Mouse (Mus musculus) E14TG2a.4 (cell line): ENCODE results near the gene Wasf3.
A peak's percentile ranks its signal among the peaks of the same experiment; 100 is the strongest.
"Not testable (repeated sequence)": the region's sequence is repeated elsewhere in the genome, so short reads cannot be mapped to it uniquely, and the experiment has no call there.

ENCODE experiments used
- H3K27me3 ChIP-seq: 2 replicates; pipeline ENCODE4 v1.6.1; 2014; ENCODE audit warnings: low read length, control low read depth; ENCODE audit not compliant: insufficient read depth
- H3K36me3 ChIP-seq: 2 replicates; pipeline ENCODE4 v1.6.1; 2014; ENCODE audit warnings: low read length, control low read depth; ENCODE audit not compliant: insufficient read depth
- H3K4me1 ChIP-seq: replicated peaks from 2 replicates; pipeline ENCODE4 v1.6.1; 2014; ENCODE audit warnings: low read depth, low read length, control low read depth
- H3K4me3 ChIP-seq: replicated peaks from 2 replicates; pipeline ENCODE4 v1.5.1; 2014; ENCODE audit warnings: mild to moderate bottlenecking, low read length
- H3K9me3 ChIP-seq: 2 replicates; pipeline ENCODE4 v1.6.1; 2014; ENCODE audit warnings: low read length, control low read depth
- CTCF ChIP-seq: conservative IDR thresholded peaks from 2 replicates; pipeline ENCODE4 v1.5.1; 2014; ENCODE audit warnings: low read length
- NANOG ChIP-seq: IDR thresholded peaks from 2 replicates; pipeline ENCODE4 v1.6.1; 2014; ENCODE audit warnings: borderline replicate concordance, low read length, mixed read lengths
- POU5F1 ChIP-seq: IDR thresholded peaks from 2 replicates; pipeline ENCODE4 v1.6.1; 2014; ENCODE audit warnings: low read length, borderline replicate concordance

The Wasf3 gene

DNA sequence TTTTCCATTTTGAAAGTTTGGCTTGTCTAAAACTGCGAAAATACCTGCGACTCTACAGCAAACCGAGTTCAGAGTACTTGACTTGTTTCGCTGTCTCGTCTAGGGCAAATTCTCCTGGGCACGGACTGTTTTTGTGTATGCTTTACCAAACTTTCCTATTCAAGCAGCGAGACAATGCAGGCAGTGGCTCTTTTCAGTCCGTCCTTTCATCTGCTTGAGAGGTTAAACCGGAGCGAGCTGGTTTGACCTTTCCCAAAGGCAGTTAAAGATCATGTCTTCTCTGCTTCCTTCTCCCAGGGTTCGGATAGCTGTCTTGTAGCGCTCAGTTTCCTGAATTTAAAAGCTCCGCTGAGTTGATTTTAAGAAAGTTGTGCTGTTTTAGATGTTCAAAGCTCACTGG, 1.2 kb downstream of the Wasf3 start:
- peaks cover 28% of the 10 kb centered on the region for H3K4me1 ChIP-seq
- H3K36me3 ChIP-seq: peaks cover 18% of the 10 kb centered on the region
- H3K4me3 ChIP-seq: peak overlapping the region; percentile 91
- no peaks in the 10 kb centered on the region for H3K27me3 ChIP-seq
- no peak for TF ChIP-seq NANOG
- TF ChIP-seq POU5F1: no peak
- no peak for TF ChIP-seq CTCF
- peaks cover 8% of the 10 kb centered on the region; the same call in 1 of the 2 replicates for H3K9me3 ChIP-seq

DNA sequence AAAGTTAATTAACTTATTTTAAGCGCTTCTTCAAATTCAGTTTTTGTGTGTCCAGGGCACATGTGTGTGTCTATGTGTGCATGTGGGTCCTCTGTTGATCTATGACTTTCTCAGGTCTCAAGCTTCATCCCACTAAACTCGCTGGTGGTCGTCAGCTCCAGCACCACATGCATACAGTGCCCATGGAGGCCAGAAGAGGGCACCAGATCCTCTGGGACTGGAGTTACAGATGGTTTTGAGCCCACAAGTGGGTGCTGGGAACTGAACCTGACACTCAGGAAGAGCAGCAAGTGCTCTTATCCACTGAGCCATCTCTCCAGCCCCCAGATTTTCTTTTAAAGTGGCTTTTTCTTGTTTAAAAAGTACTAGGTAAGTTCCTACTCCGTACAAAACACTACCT, 2.1 kb downstream of the Wasf3 start:
- Histone ChIP-seq H3K4me1 (peaks cover 29% of the 10 kb centered on the region), H3K9me3 (peaks cover 8% of the 10 kb centered on the region; the same call in 1 of the 2 replicates), H3K27me3 (no peaks in the 10 kb centered on the region), H3K36me3 (peaks cover 18% of the 10 kb centered on the region), H3K4me3 (no peak overlapping the region)
- TF ChIP-seq CTCF (peak; percentile 32), NANOG (no peak)

DNA sequence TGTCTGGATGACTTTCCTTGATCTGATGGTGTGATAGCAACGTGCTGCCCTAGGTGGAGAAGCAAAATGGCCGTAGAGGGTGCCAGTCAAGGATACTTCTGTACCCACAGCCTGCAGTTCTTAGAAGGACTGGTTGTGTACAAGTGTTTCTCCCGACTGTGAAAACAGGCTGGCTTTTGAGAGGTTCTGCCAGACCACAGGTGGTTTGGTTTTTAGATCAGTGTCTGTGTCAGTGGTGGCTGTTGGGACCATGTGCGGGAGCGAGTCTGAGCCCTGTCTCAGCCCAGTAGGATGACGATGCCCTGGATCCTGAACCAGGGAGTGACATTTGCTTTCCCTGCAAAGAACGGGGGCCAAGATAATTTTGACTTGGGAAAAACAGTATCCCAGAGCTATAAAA, 9.8 kb downstream of the Wasf3 start:
- no peaks in the 10 kb centered on the region for H3K27me3 ChIP-seq
- no peak for TF ChIP-seq POU5F1
- TF ChIP-seq CTCF: no peak
- TF ChIP-seq NANOG: no peak
- H3K4me1 ChIP-seq: peaks cover 45% of the 10 kb centered on the region
- H3K4me3 ChIP-seq: no peak overlapping the region
- H3K36me3 ChIP-seq: no peaks in the 10 kb centered on the region
- H3K9me3 ChIP-seq: peaks cover 3% of the 10 kb centered on the region; the same call in 1 of the 2 replicates

DNA sequence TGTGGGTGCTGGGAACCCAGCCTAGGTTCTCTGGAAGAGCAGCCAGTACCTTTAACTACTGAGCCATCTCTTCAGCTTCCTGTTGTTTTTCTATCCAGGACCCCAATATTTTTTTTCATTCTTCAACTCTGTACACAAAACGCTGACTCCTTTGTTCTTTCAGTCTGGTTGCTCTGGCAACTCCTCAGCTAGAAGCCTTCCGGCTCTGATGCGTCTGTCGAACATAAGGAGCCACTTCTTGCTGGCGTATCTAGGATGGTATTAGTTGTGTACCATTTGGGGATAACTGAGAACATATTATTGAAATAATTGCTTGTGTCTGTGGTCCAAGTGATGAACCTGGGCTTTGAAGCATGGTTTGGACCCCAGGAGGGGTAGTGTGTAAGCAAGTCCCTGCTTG, 12.5 kb downstream of the Wasf3 start:
- Histone ChIP-seq H3K9me3 (peaks cover 3% of the 10 kb centered on the region; the same call in 1 of the 2 replicates), H3K36me3 (0 out of 2 replicates have a peak, but pooled peaks cover 3% of the 10 kb centered on the region), H3K27me3 (no peaks in the 10 kb centered on the region), H3K4me3 (no peak overlapping the region), H3K4me1 (peaks cover 64% of the 10 kb centered on the region)
- TF ChIP-seq CTCF: no peak
- TF ChIP-seq NANOG: no peak
- no peak for TF ChIP-seq POU5F1

DNA sequence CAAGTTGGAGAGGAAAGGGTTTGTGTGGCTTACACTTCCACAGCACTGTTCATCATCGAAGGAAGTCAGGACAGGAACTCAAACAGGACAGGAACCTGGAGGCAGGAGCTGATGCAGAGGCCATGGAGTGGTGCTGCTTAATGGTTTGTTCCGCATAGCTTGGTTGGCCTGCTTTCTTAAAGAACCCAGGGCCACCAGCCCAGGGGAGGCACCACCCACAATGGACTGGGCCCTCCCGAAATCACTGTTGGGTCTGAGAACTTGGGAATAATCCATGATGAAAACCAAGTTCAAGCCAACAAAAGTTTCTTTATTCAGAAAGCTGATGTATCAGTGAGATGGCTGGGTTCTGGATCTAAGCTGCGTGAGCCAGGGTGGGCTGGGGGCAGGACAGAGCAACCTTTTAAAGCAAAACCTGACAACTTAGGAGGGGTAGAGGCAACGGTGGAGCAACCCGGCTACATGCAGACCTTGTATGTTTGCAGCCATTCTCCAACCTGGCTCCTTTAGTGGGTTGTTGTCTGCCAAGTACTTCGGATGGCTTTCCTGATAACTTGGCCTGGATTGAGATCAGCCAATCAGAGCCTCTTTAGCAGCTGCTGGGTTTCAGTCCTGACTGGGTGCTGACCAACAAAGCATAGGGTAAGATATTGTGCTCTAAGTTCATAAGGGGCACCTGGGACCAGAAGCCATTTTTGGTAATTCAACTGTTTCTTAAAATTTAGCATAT, 13.8 kb downstream of the Wasf3 start:
- H3K4me1 ChIP-seq: peaks cover 60% of the 10 kb centered on the region
- TF ChIP-seq NANOG (no peak), POU5F1 (no peak), CTCF (no peak)
- H3K4me3 ChIP-seq: no peak overlapping the region
- no peaks in the 10 kb centered on the region for H3K27me3 ChIP-seq
- H3K9me3 ChIP-seq: peaks cover 3% of the 10 kb centered on the region; the same call in 1 of the 2 replicates
- 0 out of 2 replicates have a peak, but pooled peaks cover 3% of the 10 kb centered on the region for H3K36me3 ChIP-seq

DNA sequence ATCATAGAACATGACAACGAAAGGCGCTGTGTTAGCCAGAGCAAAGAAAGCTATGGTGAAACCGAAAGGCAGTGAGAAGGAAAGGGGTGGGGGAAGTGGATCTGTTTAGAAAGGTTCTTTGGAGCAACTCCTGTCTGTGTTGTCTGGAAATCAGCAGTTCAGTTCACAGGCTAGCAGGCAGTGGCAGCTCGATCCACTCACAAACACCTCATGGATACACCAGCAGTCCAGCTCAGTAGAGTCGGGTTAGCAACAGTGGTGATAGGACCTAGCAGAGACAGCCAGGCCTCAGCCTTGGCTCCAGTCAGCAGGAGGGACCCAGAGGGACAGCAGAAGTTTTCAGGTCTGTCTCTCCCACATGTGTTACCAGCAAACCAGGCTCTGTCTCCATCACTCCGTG, 16.2 kb downstream of the Wasf3 start:
- not testable (repeated sequence) for H3K36me3 ChIP-seq, H3K27me3 ChIP-seq, H3K9me3 ChIP-seq, H3K4me3 ChIP-seq
- H3K4me1 ChIP-seq: peaks cover 67% of the 10 kb centered on the region

DNA sequence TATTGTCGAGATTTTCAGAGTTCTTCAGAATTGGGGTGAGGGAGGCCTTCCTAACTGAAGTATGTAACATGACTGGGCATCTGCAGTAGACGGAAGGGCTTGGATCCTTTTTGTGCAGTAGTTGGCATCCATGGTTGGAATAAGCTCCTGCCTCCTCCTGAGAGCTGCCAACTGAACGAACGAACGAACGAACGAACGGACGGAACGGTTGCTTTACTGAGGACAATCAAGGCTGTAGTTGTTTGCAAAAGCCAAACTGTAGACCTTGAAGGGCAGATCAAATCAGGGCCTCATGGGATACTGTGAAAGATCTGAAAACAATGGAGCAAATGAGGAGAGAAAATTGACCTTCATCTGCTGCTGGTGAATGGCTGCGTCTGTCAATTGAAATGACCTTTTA, 17.5 kb downstream of the Wasf3 start:
- Histone ChIP-seq H3K9me3 (no peaks in the 10 kb centered on the region), H3K4me1 (peaks cover 74% of the 10 kb centered on the region), H3K27me3 (no peaks in the 10 kb centered on the region), H3K4me3 (peak overlapping the region; percentile 11; the same call in 1 of the 2 replicates), H3K36me3 (0 out of 2 replicates have a peak, but pooled peaks cover 3% of the 10 kb centered on the region)
- TF ChIP-seq NANOG: peak; percentile 92
- TF ChIP-seq CTCF: no peak
- TF ChIP-seq POU5F1: no peak

DNA sequence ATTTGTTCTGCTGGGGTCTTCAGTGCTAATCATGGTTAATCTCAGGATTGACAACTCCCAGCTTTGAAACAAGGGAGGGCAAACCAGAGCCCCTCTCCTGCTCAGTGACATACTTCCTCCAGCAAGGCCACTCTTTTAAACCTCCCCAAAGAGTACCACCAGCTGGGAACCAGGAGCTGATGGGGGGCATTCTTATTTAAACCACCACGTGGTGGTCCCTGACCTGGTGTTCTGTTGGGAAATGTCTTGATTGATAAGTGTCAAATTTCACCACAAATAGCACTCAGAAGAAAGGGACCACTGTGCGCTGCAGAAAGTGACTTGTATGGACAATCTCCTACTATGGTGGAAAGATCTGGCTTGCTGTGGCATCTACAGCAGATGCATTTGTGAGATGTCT, 19.1 kb downstream of the Wasf3 start:
- TF ChIP-seq POU5F1: no peak
- peak; percentile 73; the same call in 1 of the 2 replicates for TF ChIP-seq NANOG
- H3K9me3 ChIP-seq: no peaks in the 10 kb centered on the region
- H3K36me3 ChIP-seq: 0 out of 2 replicates have a peak, but pooled peaks cover 3% of the 10 kb centered on the region

DNA sequence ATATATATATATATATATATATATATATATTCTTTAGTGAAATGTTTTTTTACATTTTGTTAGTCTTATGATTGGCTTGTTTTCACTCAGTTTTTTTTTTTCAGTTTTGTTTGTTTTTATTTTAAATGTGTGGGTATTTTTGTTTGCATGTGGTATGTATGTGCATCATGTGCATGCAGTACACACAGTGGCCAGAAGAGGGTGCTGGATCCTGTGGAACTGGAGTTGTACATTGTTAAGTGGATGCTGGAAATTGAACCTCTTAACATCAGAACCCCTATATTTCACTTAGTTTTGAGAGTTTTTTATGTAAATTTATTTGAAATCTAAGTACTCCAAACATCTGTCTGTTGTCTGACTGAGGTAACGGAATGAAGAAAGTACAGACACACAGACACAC, 21.3 kb downstream of the Wasf3 start:
- H3K27me3 ChIP-seq: no peaks in the 10 kb centered on the region
- H3K4me3 ChIP-seq: no peak overlapping the region

More for the DNA sequence above, 19.1 kb downstream of the Wasf3 start:
- H3K4me1 ChIP-seq: peaks cover 83% of the 10 kb centered on the region
- H3K27me3 ChIP-seq: no peaks in the 10 kb centered on the region
- no peak overlapping the region for H3K4me3 ChIP-seq

More for the DNA sequence above, 21.3 kb downstream of the Wasf3 start:
- Histone ChIP-seq H3K36me3 (peaks cover 6% of the 10 kb centered on the region; the same call in 1 of the 2 replicates), H3K4me1 (peaks cover 87% of the 10 kb centered on the region), H3K9me3 (no peaks in the 10 kb centered on the region)
- TF ChIP-seq CTCF: peak; percentile 82
- no peak for TF ChIP-seq POU5F1
